Mouse (Mus musculus) embryonic facial prominence, embryonic 12.5 days (tissue): ENCODE measurements around the gene Nr2c1. TPM values are rescaled to one million over a fixed set of nuclear protein-coding genes. Genes with fewer than 3 reads are reported as not detected.

ENCODE experiments used
- ATAC-seq: fragments of 200-750 bp; cut with Nextera tagmentation; 2 replicates; pipeline ENCODE4 v1.8.0; 2017; ENCODE audit not compliant: insufficient number of reproducible peaks, insufficient read depth, low FRiP score, low TSS enrichment
- H3K27ac ChIP-seq: fragments of 300-500 bp; sonication (generic); 2 replicates; pipeline ENCODE4 v1.5.1; 2016; ENCODE audit warnings: mild to moderate bottlenecking
- H3K27me3 ChIP-seq: fragments of 300-500 bp; sonication (generic); 2 replicates; pipeline ENCODE4 v1.6.1; 2016; ENCODE audit warnings: mild to moderate bottlenecking, moderate library complexity
- H3K36me3 ChIP-seq: fragments of 300-500 bp; sonication (generic); 2 replicates; pipeline ENCODE4 v1.6.1; 2016; ENCODE audit warnings: mild to moderate bottlenecking
- H3K4me1 ChIP-seq: fragments of 300-500 bp; sonication (generic); 2 replicates; pipeline ENCODE4 v1.6.1; 2016
- H3K4me2 ChIP-seq: fragments of 300-500 bp; sonication (generic); replicated peaks from 2 replicates; pipeline ENCODE4 v1.6.1; 2016; ENCODE audit warnings: mild to moderate bottlenecking, moderate library complexity
- H3K4me3 ChIP-seq: fragments of 300-500 bp; sonication (generic); 2 replicates; pipeline ENCODE4 v1.5.1; 2016; ENCODE audit warnings: mild to moderate bottlenecking
- H3K9ac ChIP-seq: fragments of 300-500 bp; sonication (generic); 2 replicates; pipeline ENCODE4 v1.6.1; 2016; ENCODE audit warnings: mild to moderate bottlenecking, moderate library complexity
- H3K9me3 ChIP-seq: fragments of 300-500 bp; sonication (generic); 2 replicates; pipeline ENCODE4 v1.6.1; 2016; ENCODE audit warnings: mild to moderate bottlenecking, moderate library complexity
- WGBS: fragments of 180-500 bp; shearing (Covaris S2); methylation state at CpG from one replicate; pipeline ENCODE4 v1.1.7; 2016; 5-methylcytosine and 5-hydroxymethylcytosine counted together
- polyA plus RNA-seq: library from polyadenylated mRNA; unstranded; fragments of >200 nt; fragmentation: Nextera tagmentation; extraction: Ambion mirVana; gene quantifications from 2 replicates; pipeline ENCODE4 v1.2.1, GENCODE M21; 2016

Gene Nr2c1
- polyA plus RNA-seq, 1 experiment from 2014 or later, result 10.9 TPM

DNA sequence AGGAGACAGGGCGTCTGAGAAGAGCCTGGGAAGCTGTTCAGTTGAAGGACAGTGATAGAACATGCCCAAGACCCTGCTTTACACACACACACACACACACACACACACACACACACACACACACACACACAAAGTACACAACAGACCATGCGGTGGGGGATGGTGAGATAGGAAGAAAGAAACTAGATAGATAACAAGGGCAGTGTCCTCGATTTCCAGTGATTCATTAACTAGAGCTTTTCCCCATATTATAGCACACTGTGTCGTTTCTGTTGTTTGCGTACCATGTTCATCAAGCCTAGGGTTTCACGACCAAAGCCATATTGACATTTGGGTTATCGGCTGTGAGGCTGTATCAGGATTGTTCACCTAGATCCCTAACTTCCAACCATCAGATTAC lies 28.8 kb upstream of the Nr2c1 start:
- no peak for ATAC-seq
- H3K27me3 ChIP-seq, result no peaks in the 10 kb centered on the region
- H3K9me3 ChIP-seq, result no peaks in the 10 kb centered on the region
- H3K4me1 ChIP-seq, result peaks cover 3% of the 10 kb centered on the region; the same call in 1 of the 2 replicates
- H3K9ac ChIP-seq, result no peak overlapping the region
- H3K36me3 ChIP-seq, result 0 out of 2 replicates have a peak, but pooled peaks cover 6% of the 10 kb centered on the region
- 90% methylated on average over 7 of the region's 7 CpGs for WGBS
- no peak overlapping the region for H3K4me2 ChIP-seq
- no peak overlapping the region for H3K27ac ChIP-seq
- no peak overlapping the region for H3K4me3 ChIP-seq

DNA sequence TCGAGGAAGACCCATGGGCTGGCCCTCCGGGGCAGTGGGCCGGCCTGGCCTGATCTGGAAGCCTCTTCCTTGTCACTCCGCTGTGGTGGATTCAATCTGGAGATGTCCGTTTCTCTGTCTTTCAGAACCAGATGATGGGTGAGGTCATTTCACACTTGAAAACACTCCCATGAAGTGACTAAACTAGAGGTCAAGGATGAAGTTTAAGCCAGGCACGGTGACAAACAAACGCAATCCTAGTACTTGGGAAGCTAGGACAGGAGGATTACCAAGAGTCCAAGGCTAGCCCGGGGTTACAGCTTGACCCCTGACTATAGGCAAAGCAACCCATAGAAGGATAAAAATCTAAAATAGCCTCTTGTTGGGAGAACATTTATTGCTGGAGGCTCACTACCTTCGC lies 27.1 kb upstream of the Nr2c1 start:
- 90% methylated on average over 9 of the region's 9 CpGs for WGBS
- Histone ChIP-seq H3K9me3 (no peaks in the 10 kb centered on the region), H3K27me3 (no peaks in the 10 kb centered on the region), H3K4me1 (peaks cover 3% of the 10 kb centered on the region; the same call in 1 of the 2 replicates), H3K9ac (no peak overlapping the region), H3K27ac (no peak overlapping the region), H3K4me3 (no peak overlapping the region), H3K36me3 (0 out of 2 replicates have a peak, but pooled peaks cover 6% of the 10 kb centered on the region), H3K4me2 (no peak overlapping the region)
- ATAC-seq, result no peak

DNA sequence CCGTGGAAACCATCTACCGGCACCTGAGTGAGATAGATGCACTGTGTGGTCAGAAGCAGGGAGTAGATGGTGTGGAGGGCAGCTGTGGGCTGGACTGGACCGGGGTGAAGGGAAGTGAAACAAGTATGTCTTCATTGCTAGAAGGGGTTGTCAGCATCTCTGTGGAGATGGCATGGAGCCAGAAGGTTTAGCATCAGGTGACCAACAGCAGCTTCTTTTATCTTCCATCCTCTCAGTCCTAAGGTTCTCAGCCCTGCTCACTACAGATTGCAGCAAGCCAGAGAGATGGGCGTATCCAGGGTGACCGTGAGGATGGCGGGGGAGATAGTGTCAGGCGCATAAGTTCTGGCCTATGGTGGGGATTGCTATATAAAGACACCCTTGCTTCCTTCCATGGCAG lies 25.2 kb upstream of the Nr2c1 start:
- Histone ChIP-seq H3K36me3 (0 out of 2 replicates have a peak, but pooled peaks cover 6% of the 10 kb centered on the region), H3K9me3 (no peaks in the 10 kb centered on the region), H3K27ac (no peak overlapping the region), H3K4me1 (no peaks in the 10 kb centered on the region), H3K4me2 (no peak overlapping the region), H3K27me3 (no peaks in the 10 kb centered on the region), H3K9ac (no peak overlapping the region), H3K4me3 (no peak overlapping the region)
- no peak for ATAC-seq
- 94% methylated on average over 7 of the region's 7 CpGs for WGBS

DNA sequence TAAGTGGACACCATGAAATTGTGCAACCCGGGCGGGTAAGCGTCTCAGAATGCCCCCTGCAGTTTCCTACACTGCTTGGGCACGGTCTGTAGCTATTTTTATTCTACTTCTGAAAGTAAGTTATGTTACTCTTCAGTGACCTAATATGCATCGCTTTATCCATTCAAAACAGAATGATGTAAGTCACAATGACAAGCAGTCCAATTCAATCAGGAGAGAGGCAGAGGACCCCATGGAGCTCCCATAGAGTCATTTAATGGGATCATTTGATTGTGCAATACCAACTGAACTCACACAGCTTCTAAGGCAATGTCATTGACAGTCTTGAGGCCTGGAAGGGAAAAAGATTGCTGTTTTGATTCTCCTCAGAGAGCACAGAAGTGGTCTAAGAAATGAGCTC lies 24.2 kb upstream of the Nr2c1 start:
- Histone ChIP-seq H3K9me3 (no peaks in the 10 kb centered on the region), H3K27me3 (no peaks in the 10 kb centered on the region), H3K4me2 (no peak overlapping the region), H3K27ac (no peak overlapping the region), H3K4me1 (no peaks in the 10 kb centered on the region), H3K36me3 (0 out of 2 replicates have a peak, but pooled peaks cover 6% of the 10 kb centered on the region), H3K9ac (no peak overlapping the region), H3K4me3 (no peak overlapping the region)
- ATAC-seq, result no peak
- 85% methylated on average over 5 of the region's 5 CpGs for WGBS

DNA sequence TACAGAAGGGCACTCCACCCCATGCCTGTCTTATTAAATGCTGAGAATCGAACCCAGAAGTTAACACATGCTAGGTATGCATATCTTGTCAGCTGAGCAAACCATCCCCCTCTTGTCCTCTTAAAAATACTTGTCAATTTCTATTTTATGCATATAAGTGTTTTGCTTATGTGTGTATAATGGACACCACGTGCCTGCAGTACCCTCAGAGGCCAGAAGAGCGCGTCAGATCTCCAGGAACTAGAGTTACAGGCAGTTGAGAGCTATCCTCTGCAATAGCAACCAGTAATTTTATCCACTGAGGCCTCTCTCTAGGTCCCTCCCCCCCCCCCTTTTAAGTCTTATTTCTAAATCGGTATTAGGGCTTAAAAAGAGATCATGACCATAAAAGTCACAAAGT lies 23.4 kb upstream of the Nr2c1 start:
- no peaks in the 10 kb centered on the region for H3K4me1 ChIP-seq
- no peak overlapping the region for H3K27ac ChIP-seq
- no peaks in the 10 kb centered on the region for H3K27me3 ChIP-seq
- ATAC-seq, result no peak
- WGBS, result 80% methylated on average over 5 of the region's 5 CpGs
- no peaks in the 10 kb centered on the region for H3K9me3 ChIP-seq
- 0 out of 2 replicates have a peak, but pooled peaks cover 6% of the 10 kb centered on the region for H3K36me3 ChIP-seq
- no peak overlapping the region for H3K9ac ChIP-seq
- H3K4me3 ChIP-seq, result no peak overlapping the region
- no peak overlapping the region for H3K4me2 ChIP-seq

DNA sequence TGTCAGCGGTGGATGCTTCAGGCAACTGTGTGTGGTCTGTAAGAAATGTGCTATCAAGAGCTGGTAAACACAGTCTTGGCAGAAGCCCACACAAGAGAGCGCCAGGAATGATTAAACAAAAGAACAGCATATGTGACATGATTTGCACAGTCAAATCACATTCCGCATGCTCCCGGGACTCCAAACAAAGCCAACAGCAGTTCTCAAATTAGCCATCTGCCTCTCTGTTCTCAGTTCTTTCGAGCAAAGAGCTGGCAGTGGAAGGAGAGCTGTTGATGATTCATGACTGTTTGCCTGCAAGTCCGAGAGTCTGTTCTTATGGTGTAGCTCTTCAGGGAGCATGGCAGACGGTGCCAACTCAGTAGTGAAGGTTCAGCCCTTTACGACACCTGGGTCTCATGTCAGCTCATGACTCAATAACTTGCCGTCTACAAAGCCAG lies 18.1 kb upstream of the Nr2c1 start:
- no peak for ATAC-seq
- Histone ChIP-seq H3K9me3 (no peaks in the 10 kb centered on the region), H3K4me2 (no peak overlapping the region), H3K27me3 (no peaks in the 10 kb centered on the region), H3K4me3 (no peak overlapping the region), H3K27ac (0 out of 2 replicates have a peak overlapping the region, but pooled peaks have one; percentile 46), H3K9ac (no peak overlapping the region), H3K4me1 (no peaks in the 10 kb centered on the region), H3K36me3 (no peaks in the 10 kb centered on the region)
- WGBS, result 76% methylated on average over 9 of the region's 9 CpGs

DNA sequence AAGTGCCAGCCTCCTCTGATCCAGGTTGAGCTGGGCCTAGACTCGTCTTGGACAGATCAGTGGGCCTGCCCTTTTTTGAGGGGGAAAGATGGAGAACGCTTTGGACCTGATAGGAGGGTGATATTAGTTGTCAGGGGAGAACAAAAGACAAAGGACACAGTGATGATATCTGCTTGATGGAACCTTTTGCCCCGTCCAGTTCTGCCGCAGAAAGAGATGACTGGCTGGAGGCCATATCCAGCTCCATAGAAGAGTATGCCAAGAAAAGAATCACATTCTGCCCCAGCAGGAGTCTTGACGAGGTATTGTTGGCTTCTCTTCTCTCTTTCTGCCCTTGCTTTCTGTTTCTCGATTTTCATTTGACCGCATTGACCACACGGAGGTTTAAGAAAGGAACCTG lies 14.7 kb upstream of the Nr2c1 start:
- no peak overlapping the region for H3K4me2 ChIP-seq
- H3K9me3 ChIP-seq, result no peaks in the 10 kb centered on the region
- ATAC-seq, result no peak

DNA sequence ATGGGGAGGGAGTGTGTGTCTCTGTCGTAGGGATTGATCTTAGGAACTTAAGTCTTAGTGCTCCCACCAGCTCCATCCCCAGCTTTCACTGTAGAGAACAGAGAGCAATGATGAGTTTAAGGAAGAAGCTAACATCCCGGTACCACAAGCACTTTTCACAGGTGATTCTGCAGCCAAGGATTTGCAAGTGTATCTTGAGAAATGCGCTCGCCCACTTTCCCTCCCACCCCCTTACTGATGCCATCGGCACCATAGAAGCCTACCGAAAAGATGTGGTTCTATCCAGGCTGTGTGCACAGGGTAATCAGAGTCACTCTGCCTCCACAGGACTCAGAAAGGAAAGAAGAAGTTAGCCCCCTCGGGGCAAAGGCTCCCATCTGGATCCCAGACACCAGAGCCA lies 14.1 kb upstream of the Nr2c1 start:
- no peaks in the 10 kb centered on the region for H3K27me3 ChIP-seq
- H3K27ac ChIP-seq, result no peak overlapping the region
- no peak overlapping the region for H3K4me3 ChIP-seq
- WGBS, result 77% methylated on average over 7 of the region's 7 CpGs
- ATAC-seq, result no peak
- no peak overlapping the region for H3K9ac ChIP-seq
- no peaks in the 10 kb centered on the region for H3K9me3 ChIP-seq
- no peaks in the 10 kb centered on the region for H3K36me3 ChIP-seq
- no peak overlapping the region for H3K4me2 ChIP-seq
- H3K4me1 ChIP-seq, result no peaks in the 10 kb centered on the region

More for the DNA sequence above, 14.7 kb upstream of the Nr2c1 start:
- Histone ChIP-seq H3K9ac (no peak overlapping the region), H3K4me3 (no peak overlapping the region), H3K4me1 (no peaks in the 10 kb centered on the region), H3K36me3 (no peaks in the 10 kb centered on the region), H3K27ac (no peak overlapping the region), H3K27me3 (no peaks in the 10 kb centered on the region)
- 80% methylated on average over 8 of the region's 8 CpGs for WGBS

DNA sequence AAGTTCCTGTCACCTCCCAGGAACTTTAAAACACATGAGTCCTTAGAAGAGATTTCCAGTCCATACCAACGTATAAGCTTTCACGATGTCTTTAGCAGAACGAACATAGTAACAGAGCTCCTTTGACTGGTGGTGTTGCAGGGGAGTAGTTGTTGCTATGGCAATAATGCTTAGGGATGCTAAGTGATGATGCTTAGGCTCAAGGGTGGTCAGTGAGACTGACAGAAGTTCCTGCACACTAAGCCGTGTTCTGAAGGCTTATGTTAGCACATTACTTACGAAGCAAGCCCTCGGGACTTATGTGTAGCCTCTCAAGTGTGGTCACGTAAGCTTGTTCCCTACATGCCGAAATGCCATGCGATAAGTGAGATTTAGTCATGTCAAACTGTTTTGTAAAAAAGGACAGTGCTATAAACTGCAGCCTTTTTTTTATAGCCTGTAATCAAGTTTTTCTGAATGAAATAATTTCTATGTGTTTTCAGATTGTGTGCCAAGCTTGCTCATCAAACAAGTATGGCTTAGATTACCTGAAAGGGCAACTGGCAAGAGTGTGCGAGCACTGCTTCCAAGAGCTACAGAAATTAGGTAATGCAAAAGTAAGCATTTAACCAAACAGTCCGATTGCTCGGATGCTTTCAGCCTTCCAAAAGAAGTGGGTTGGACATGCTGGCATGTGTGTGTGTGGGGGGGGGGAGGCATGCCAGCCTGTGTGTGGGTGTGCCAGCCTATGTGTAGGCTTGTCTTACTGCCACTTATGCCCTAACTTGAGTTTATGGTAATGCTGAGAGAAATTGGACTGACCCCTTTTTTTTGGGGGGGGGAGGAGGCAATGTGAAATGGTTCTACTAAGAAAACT lies 13.1 kb upstream of the Nr2c1 start:
- Histone ChIP-seq H3K4me3 (no peak overlapping the region), H3K9ac (no peak overlapping the region), H3K36me3 (no peaks in the 10 kb centered on the region), H3K9me3 (no peaks in the 10 kb centered on the region), H3K27ac (no peak overlapping the region), H3K27me3 (no peaks in the 10 kb centered on the region), H3K4me2 (no peak overlapping the region), H3K4me1 (no peaks in the 10 kb centered on the region)
- ATAC-seq, result no peak
- 88% methylated on average over 12 of the region's 12 CpGs for WGBS

DNA sequence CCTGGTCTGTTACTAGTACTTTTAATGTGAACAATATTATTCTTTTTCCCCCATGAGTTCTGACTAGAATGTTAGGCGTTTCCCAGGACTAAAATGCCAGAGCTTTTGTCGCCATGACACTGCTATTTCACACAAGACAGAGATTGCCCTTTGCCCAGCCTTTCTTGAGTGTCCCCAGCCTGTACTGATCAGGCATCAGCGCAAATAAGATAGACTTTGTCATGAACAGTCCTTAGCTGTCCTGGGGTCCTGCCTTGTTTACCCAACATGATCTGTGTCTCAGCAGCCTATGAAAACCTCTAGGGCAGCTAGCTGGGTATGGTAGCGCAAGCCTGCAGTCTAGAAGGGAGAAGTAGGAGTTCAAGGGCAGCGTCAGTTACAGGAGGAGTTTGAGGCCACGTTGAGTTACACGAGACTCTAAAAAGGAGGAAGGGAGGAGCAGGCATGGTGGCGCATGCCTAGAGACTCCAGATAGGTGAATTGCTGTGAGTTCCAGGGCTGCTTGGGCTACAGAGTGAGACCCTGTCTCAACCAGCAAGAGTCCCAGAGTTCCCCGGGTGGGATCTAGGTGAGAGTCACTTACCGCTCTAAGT lies 8.8 kb upstream of the Nr2c1 start:
- Histone ChIP-seq H3K9ac (no peak overlapping the region), H3K27me3 (no peaks in the 10 kb centered on the region), H3K9me3 (no peaks in the 10 kb centered on the region), H3K4me2 (no peak overlapping the region), H3K27ac (no peak overlapping the region), H3K4me3 (no peak overlapping the region), H3K4me1 (peaks cover 15% of the 10 kb centered on the region), H3K36me3 (peaks cover 5% of the 10 kb centered on the region; the same call in 1 of the 2 replicates)
- ATAC-seq, result no peak
- whole genome bisulfite sequencing, result 93% methylated on average over 10 of the region's 10 CpGs

DNA sequence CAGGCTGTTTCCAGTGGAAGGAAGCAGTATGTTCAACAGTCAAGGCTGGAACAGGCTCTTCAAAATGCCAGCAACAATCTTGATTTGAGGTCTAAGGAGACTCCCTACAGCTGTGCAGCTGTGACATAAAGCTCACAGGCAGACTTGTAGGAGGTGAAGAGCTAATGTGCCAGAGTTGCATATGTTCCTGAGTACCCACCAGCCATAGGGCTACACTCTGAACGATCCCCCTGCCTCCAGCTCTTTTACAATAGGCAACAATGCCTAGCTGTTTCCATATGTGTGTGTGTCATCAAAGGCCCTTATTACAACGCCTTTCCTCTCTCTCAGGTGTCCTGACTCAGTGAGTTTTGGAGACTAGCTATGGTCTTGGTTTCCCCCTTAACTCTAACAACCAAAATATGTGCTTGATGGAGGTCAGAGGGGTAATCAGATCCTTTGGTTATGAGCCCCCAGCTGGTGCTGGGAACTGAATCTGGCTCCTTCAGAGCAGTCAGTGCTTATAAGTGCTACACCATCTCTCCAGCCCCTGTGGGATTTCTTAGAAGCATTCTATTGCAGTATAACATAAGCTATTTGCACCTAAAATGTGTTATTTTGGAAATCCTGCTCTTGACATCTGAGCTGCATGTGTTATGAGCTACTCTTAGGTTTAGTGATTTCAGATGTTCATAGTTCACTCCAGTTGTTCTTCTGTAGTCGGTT lies 7.4 kb upstream of the Nr2c1 start:
- no peak for ATAC-seq
- no peak overlapping the region for H3K9ac ChIP-seq
- no peak overlapping the region for H3K4me2 ChIP-seq
- peaks cover 15% of the 10 kb centered on the region for H3K4me1 ChIP-seq
- H3K27ac ChIP-seq, result peak overlapping the region; percentile 23; the same call in 1 of the 2 replicates
- no peaks in the 10 kb centered on the region for H3K27me3 ChIP-seq
- 54% methylated on average over 3 of the region's 3 CpGs for WGBS
- H3K36me3 ChIP-seq, result peaks cover 5% of the 10 kb centered on the region; the same call in 1 of the 2 replicates
- H3K9me3 ChIP-seq, result no peaks in the 10 kb centered on the region
- H3K4me3 ChIP-seq, result no peak overlapping the region
